9 mouse cellular contexts compared by ENCODE assay signal in genomic region chr9:21238004-21238732, GRCm38 (mm10). TPM values are rescaled to one million over a fixed set of nuclear protein-coding genes. Genes with fewer than 3 reads are reported as not detected.
DNase-seq lines count a peak whose midpoint lies in the region; ATAC-seq lines count a peak whose summit lies in the region.
"Had no signal": no experiment of that assay in that cellular context is flagged by ENCODE, and none has a peak within 500 bp of the region (broad histone marks: within the 10 kb centered on the region; RNA-seq: fewer than 3 reads in every experiment).

No protein-coding gene starts in this region.

- H3K4me1 ChIP-seq in forebrain, embryonic 13.5 days = peaks cover 22% of the 10 kb centered on the region
- peaks cover 14% of the 10 kb centered on the region for H3K4me1 ChIP-seq in intestine, embryonic 16.5 days (ENCODE audit: control insufficient read depth, insufficient read depth, low read length)
- peaks cover 18% of the 10 kb centered on the region for H3K4me1 ChIP-seq in midbrain, embryonic 12.5 days

- H3K36me3 ChIP-seq in forebrain, embryonic 13.5 days (ENCODE audit: poor library complexity, severe bottlenecking) = peaks cover 26% of the 10 kb centered on the region
- peaks cover 9% of the 10 kb centered on the region; the same call in 1 of the 2 replicates for H3K36me3 ChIP-seq in intestine, embryonic 16.5 days (ENCODE audit: control insufficient read depth, insufficient read depth, low read length)
- H3K36me3 ChIP-seq in midbrain, embryonic 12.5 days = peaks cover 14% of the 10 kb centered on the region

- ATAC-seq in frontal cortex, adult (ENCODE audit: low TSS enrichment) = peak; percentile 10; the same call in 1 of the 2 replicates
- ATAC-seq in forebrain, embryonic 13.5 days = peak; percentile 28
- peak; percentile 9 for ATAC-seq in intestine, embryonic 16.5 days
- peak; percentile 7; the same call in 1 of the 2 replicates for ATAC-seq in midbrain, embryonic 12.5 days (ENCODE audit: low FRiP score, low read depth)

- H3K27me3 ChIP-seq in forebrain, embryonic 13.5 days = peaks cover 19% of the 10 kb centered on the region
- peaks cover 5% of the 10 kb centered on the region for H3K27me3 ChIP-seq in intestine, embryonic 16.5 days (replicated peaks; ENCODE audit: control insufficient read depth, insufficient read depth, low read length)
- peaks cover 40% of the 10 kb centered on the region for H3K27me3 ChIP-seq in midbrain, embryonic 12.5 days

- WGBS in forebrain, embryonic 13.5 days = 1% methylated on average over 31 of the region's 31 CpGs
- WGBS in intestine, embryonic 16.5 days = under 1% methylated on average over 30 of the region's 31 CpGs
- WGBS in midbrain, embryonic 12.5 days = under 1% methylated on average over 24 of the region's 31 CpGs

- peak overlapping the region; percentile 83 for H3K4me2 ChIP-seq in forebrain, embryonic 13.5 days
- peak overlapping the region; percentile 81 for H3K4me2 ChIP-seq in intestine, embryonic 16.5 days (ENCODE audit: low read depth, low read length)
- peak overlapping the region; percentile 83 for H3K4me2 ChIP-seq in midbrain, embryonic 12.5 days (replicated peaks)

- H3K9me3 ChIP-seq in forebrain, embryonic 13.5 days (replicated peaks) = no peaks in the 10 kb centered on the region
- peaks cover 3% of the 10 kb centered on the region for H3K9me3 ChIP-seq in intestine, embryonic 16.5 days (ENCODE audit: control insufficient read depth, low read length)
- H3K9me3 ChIP-seq in midbrain, embryonic 12.5 days = no peaks in the 10 kb centered on the region

- H3K4me3 ChIP-seq in forebrain, embryonic 13.5 days = peak overlapping the region; percentile 93
- peak overlapping the region; percentile 92 for H3K4me3 ChIP-seq in intestine, embryonic 16.5 days (ENCODE audit: low read length)
- peak overlapping the region; percentile 94 for H3K4me3 ChIP-seq in midbrain, embryonic 12.5 days

- peak overlapping the region; percentile 90 for H3K27ac ChIP-seq in forebrain, embryonic 13.5 days
- H3K27ac ChIP-seq in intestine, embryonic 16.5 days (ENCODE audit: low read length) = peak overlapping the region; percentile 94
- H3K27ac ChIP-seq in midbrain, embryonic 12.5 days (replicated peaks) = peak overlapping the region; percentile 86

- DNase-seq in frontal cortex, postnatal 10 days (ENCODE audit: low spot score in 2 of 2) = no peak
- DNase-seq in Muller cell, postnatal 12 days (ENCODE audit: inconsistent ontology term) = peak; percentile 82
- DNase-seq in spleen, adult 12 weeks (ENCODE audit: low spot score) = no peak
- no peak for DNase-seq in cerebellum, adult 11-12 months

- peak overlapping the region; percentile 99 for H3K9ac ChIP-seq in forebrain, embryonic 13.5 days
- peak overlapping the region; percentile 100 for H3K9ac ChIP-seq in intestine, embryonic 16.5 days (ENCODE audit: low read depth, low read length)
- peak overlapping the region; percentile 95 for H3K9ac ChIP-seq in midbrain, embryonic 12.5 days (replicated peaks)

RNA-seq across cellular contexts. Expression of gene Keap1, which starts 1.0 kb away (rescaled TPM):
- polyA plus RNA-seq in forebrain, embryonic 13.5 days (2015; fragmentation: Nextera tagmentation; extraction: Ambion mirVana) = 55.7 and 60.0 TPM in 2 replicates
- 58.1 and 59.7 TPM in 2 replicates for polyA plus RNA-seq in intestine, embryonic 16.5 days (2015; fragmentation: Nextera tagmentation; extraction: Ambion mirVana)
- 52.3 and 52.6 TPM in 2 replicates for polyA plus RNA-seq in midbrain, embryonic 12.5 days (2016; fragmentation: Nextera tagmentation; extraction: Ambion mirVana)

RNA-seq across cellular contexts. Expression of gene S1pr5, which starts 10.1 kb away (rescaled TPM):
- 0.37 and 0.55 TPM in 2 replicates for polyA plus RNA-seq in forebrain, embryonic 13.5 days (2015; fragmentation: Nextera tagmentation; extraction: Ambion mirVana)
- polyA plus RNA-seq in intestine, embryonic 16.5 days (2015; fragmentation: Nextera tagmentation; extraction: Ambion mirVana) = 0.06 TPM in 1 of 2 replicates, not detected in the other
- polyA plus RNA-seq in midbrain, embryonic 12.5 days (2016; fragmentation: Nextera tagmentation; extraction: Ambion mirVana) = 0.38 and 0.50 TPM in 2 replicates
- polyA plus RNA-seq: large intestine, adult 2 months had no signal

RNA-seq across cellular contexts. Expression of gene Atg4d, which starts 26.9 kb away (rescaled TPM):
- 60.2 and 60.3 TPM in 2 replicates for polyA plus RNA-seq in forebrain, embryonic 13.5 days (2015; fragmentation: Nextera tagmentation; extraction: Ambion mirVana)
- polyA plus RNA-seq in intestine, embryonic 16.5 days (2015; fragmentation: Nextera tagmentation; extraction: Ambion mirVana) = 62.1 and 62.3 TPM in 2 replicates
- 50.3 and 52.3 TPM in 2 replicates for polyA plus RNA-seq in midbrain, embryonic 12.5 days (2016; fragmentation: Nextera tagmentation; extraction: Ambion mirVana)

RNA-seq across cellular contexts. Expression of gene Kri1, which starts 49.6 kb away (rescaled TPM):
- polyA plus RNA-seq in forebrain, embryonic 13.5 days (2015; fragmentation: Nextera tagmentation; extraction: Ambion mirVana) = 15.4 and 20.1 TPM in 2 replicates
- 12.3 and 13.2 TPM in 2 replicates for polyA plus RNA-seq in intestine, embryonic 16.5 days (2015; fragmentation: Nextera tagmentation; extraction: Ambion mirVana)
- 18.4 and 21.1 TPM in 2 replicates for polyA plus RNA-seq in midbrain, embryonic 12.5 days (2016; fragmentation: Nextera tagmentation; extraction: Ambion mirVana)

RNA-seq across cellular contexts. Expression of gene Cdkn2d, which starts 53.0 kb away (rescaled TPM):
- 85.4 and 88.3 TPM in 2 replicates for polyA plus RNA-seq in forebrain, embryonic 13.5 days (2015; fragmentation: Nextera tagmentation; extraction: Ambion mirVana)
- 40.2 and 42.5 TPM in 2 replicates for polyA plus RNA-seq in intestine, embryonic 16.5 days (2015; fragmentation: Nextera tagmentation; extraction: Ambion mirVana)
- polyA plus RNA-seq in midbrain, embryonic 12.5 days (2016; fragmentation: Nextera tagmentation; extraction: Ambion mirVana) = 63.6 and 72.1 TPM in 2 replicates
